Mouse (Mus musculus) B cell, adult 67 days (primary cell): ENCODE results near the gene Itpa. TPM values are rescaled to one million over a fixed set of nuclear protein-coding genes. Genes with fewer than 3 reads are reported as not detected.

Experiments used
- total RNA-seq, 2 experiments: library from RNA; stranded (reverse); gene quantifications; 4 replicates each; pipeline ENCODE4 v1.2.4; 2023

The Itpa gene
- total RNA-seq, result 10 to 100 TPM; 17.8 to 22.2 TPM

DNA sequence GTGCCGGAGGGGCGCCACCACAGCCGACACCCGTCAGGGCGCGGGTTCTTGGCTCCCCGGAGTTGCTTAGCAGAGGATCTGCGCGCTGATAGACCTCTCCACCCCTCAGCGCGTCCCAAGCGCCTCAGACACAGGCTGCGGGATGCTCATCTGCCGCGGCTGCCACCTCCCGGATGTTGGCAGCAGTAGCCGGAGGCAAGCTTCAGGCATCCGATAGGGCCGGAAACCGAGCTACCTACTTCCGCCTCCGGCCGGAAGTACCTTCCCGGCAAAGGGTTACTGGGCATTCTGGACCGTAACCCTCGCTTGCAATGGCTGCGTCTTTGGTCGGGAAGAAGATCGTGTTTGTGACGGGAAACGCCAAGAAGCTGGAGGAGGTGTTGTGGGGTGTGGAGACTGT lies at the start of gene Itpa:
TSS of gene Itpa (plus strand) at position 52 of the 400 bp plus-strand sequence.

GRCm38 (mm10) chr2:130629839-130630203 lies 37.6 kb upstream of the Itpa start, which contains the start of the genes Fastkd5 and Ubox5:
Fastkd5 (minus strand) TSS chr2:130630027.
Ubox5 (minus strand) TSS chr2:130630038.

GRCm38 (mm10) chr2:130642684-130643369 lies 24.6 kb upstream of the Itpa start, which contains the start of gene Lzts3:
Lzts3 (minus strand) TSS chr2:130642803.

GRCm38 (mm10) chr2:130664102-130664701 lies 3.2 kb upstream of the Itpa start, which contains the start of gene Ddrgk1:
Ddrgk1 (minus strand) TSS chr2:130664659.

GRCm38 (mm10) chr2:130697153-130697810 lies 29.9 kb downstream of the Itpa start, which contains the start of gene Slc4a11:
Slc4a11 (minus strand) TSS chr2:130697519.

Other genes starting within 250 kb of the Itpa start
- 100 to 1,000 TPM; 156 to 175 TPM for gene Vps16, start 243.3 kb upstream of the Itpa start, total RNA-seq
- 10 to 100 TPM; 22.2 to 26.2 TPM for gene Pced1a, start 242.9 kb upstream of the Itpa start, total RNA-seq
- gene Ptpra, start 217.3 kb upstream of the Itpa start, total RNA-seq, result 100 to 1,000 TPM; 104 to 116 TPM
- gene Mrps26, start 103.9 kb upstream of the Itpa start, total RNA-seq, result 10 to 100 TPM; 51.4 to 51.5 TPM
- not detected for gene Oxt, start 91.4 kb upstream of the Itpa start, total RNA-seq
- not detected for gene Avp, start 85.1 kb upstream of the Itpa start, total RNA-seq
- gene Fastkd5, start 37.6 kb upstream of the Itpa start, total RNA-seq, result 10 to 100 TPM; 11.4 to 13.1 TPM
- 1 to 10 TPM; 5.8 to 9.7 TPM for gene Ubox5, start 37.6 kb upstream of the Itpa start, total RNA-seq
- gene Lzts3, start 24.8 kb upstream of the Itpa start, total RNA-seq, result 1 to 10 TPM; 5.4 to 5.9 TPM
- 100 to 1,000 TPM; 143 to 150 TPM for gene Ddrgk1, start 3.0 kb upstream of the Itpa start, total RNA-seq
- 1 to 10 TPM; 5.8 to 7.1 TPM for gene Slc4a11, start 29.9 kb downstream of the Itpa start, total RNA-seq
- 10 to 100 TPM; 15.5 to 27.8 TPM for gene 4930402H24Rik, start 238.8 kb downstream of the Itpa start, total RNA-seq
- gene Atrn, start 238.9 kb downstream of the Itpa start, total RNA-seq, result 10 to 100 TPM; 20.9 to 23.1 TPM